Mouse (Mus musculus) hindbrain, embryonic 11.5 days (tissue): ENCODE data around the gene R3hdml. TPM values are rescaled to one million over a fixed set of nuclear protein-coding genes. Genes with fewer than 3 reads are reported as not detected.

Source experiments
- ATAC-seq: fragments of 200-750 bp; cut with Nextera tagmentation; 2 replicates; pipeline ENCODE4 v1.8.0; 2017; ENCODE audit warnings: mild to moderate bottlenecking, moderate TSS enrichment, moderate library complexity; ENCODE audit not compliant: low FRiP score
- DNase-seq: peaks from one replicate; pipeline ENCODE4 v3.0.0-alpha.2; 2015; ENCODE audit warnings: low spot score
- H3K27ac ChIP-seq: fragments of 300-500 bp; sonication (generic); 2 replicates; pipeline ENCODE4 v1.5.1; 2014; ENCODE audit warnings: mild to moderate bottlenecking, low read depth, low read length
- H3K27me3 ChIP-seq: fragments of 300-500 bp; sonication (generic); 2 replicates; pipeline ENCODE4 v1.6.1; 2014; ENCODE audit warnings: mild to moderate bottlenecking, low read length, moderate library complexity, mixed read lengths; ENCODE audit not compliant: control insufficient read depth, insufficient read depth
- H3K36me3 ChIP-seq: fragments of 300-500 bp; sonication (generic); 2 replicates; pipeline ENCODE4 v1.6.1; 2014; ENCODE audit warnings: mild to moderate bottlenecking, low read length, moderate library complexity, mixed read lengths; ENCODE audit not compliant: control insufficient read depth, insufficient read depth
- H3K4me1 ChIP-seq: fragments of 300-500 bp; sonication (generic); replicated peaks from 2 replicates; pipeline ENCODE4 v1.6.1; 2014; ENCODE audit warnings: low read length, mixed read lengths; ENCODE audit not compliant: control insufficient read depth, insufficient read depth
- H3K4me2 ChIP-seq: fragments of 300-500 bp; sonication (generic); replicated peaks from 2 replicates; pipeline ENCODE4 v1.6.1; 2014; ENCODE audit warnings: mild to moderate bottlenecking, low read depth, low read length
- H3K4me3 ChIP-seq: fragments of 300-500 bp; sonication (generic); 2 replicates; pipeline ENCODE4 v1.5.1; 2014; ENCODE audit warnings: low read depth, low read length
- H3K9ac ChIP-seq: fragments of 300-500 bp; sonication (generic); 2 replicates; pipeline ENCODE4 v1.6.1; 2014; ENCODE audit warnings: low read depth, low read length
- H3K9me3 ChIP-seq: fragments of 300-500 bp; sonication (generic); 2 replicates; pipeline ENCODE4 v1.6.1; 2016; ENCODE audit warnings: low read length; ENCODE audit not compliant: control insufficient read depth
- WGBS: fragments of 180-500 bp; shearing (Covaris S2); extraction: QIAGEN DNeasy Blood & Tissue Kit; methylation state at CpG from one replicate; pipeline ENCODE4 v1.1.7; 2014; 5-methylcytosine and 5-hydroxymethylcytosine counted together
- polyA plus RNA-seq: library from polyadenylated mRNA; unstranded; fragments of >200 nt; fragmentation: Nextera tagmentation; extraction: Ambion mirVana; gene quantifications from 2 replicates; pipeline ENCODE4 v1.2.1, GENCODE M21; 2014

Gene R3hdml
- polyA plus RNA-seq, 1 experiment from 2014 or later = 0.15 TPM

DNA sequence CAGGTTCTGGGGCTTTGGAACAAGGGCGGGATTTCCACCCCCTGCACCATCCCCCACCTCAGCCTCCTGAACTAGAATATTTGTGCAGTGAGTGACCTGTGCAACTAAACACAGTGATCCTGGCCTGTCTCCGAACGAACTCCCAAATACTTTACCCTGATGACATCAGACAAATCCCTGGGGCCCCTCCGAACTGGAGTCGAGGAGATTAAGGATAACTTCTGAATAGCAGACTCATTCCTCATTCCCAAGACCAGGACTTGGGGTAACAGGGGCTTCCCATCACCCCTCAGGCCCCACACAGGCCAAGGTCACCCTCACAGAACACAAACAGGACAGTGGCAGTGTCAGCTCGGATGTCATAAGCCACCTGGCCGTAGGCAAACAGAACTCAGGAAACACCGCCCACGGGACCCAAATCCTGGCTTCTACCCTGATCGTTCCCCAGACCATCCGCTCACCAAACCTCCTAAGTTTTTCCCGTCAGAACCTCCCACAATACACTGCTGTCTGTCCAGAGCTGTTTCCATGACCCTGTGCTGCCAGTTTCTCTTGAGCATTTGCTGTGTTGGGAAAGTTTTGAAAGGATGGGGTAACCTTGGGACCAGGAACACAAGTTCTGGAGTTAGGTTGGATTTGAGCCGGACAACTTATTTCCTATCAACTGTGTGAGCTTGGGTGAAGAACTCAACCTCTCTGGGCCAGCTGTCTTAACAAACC is 47.4 kb downstream of the R3hdml start:
- no peaks in the 10 kb centered on the region for H3K27me3 ChIP-seq
- H3K4me3 ChIP-seq = no peak overlapping the region
- no peak overlapping the region for H3K4me2 ChIP-seq
- WGBS = 82% methylated on average over 13 of the region's 13 CpGs
- H3K4me1 ChIP-seq = no peaks in the 10 kb centered on the region
- no peak overlapping the region for H3K27ac ChIP-seq
- no peak for ATAC-seq
- no peaks in the 10 kb centered on the region for H3K36me3 ChIP-seq
- no peak for DNase-seq
- no peak overlapping the region for H3K9ac ChIP-seq
- H3K9me3 ChIP-seq = no peaks in the 10 kb centered on the region

DNA sequence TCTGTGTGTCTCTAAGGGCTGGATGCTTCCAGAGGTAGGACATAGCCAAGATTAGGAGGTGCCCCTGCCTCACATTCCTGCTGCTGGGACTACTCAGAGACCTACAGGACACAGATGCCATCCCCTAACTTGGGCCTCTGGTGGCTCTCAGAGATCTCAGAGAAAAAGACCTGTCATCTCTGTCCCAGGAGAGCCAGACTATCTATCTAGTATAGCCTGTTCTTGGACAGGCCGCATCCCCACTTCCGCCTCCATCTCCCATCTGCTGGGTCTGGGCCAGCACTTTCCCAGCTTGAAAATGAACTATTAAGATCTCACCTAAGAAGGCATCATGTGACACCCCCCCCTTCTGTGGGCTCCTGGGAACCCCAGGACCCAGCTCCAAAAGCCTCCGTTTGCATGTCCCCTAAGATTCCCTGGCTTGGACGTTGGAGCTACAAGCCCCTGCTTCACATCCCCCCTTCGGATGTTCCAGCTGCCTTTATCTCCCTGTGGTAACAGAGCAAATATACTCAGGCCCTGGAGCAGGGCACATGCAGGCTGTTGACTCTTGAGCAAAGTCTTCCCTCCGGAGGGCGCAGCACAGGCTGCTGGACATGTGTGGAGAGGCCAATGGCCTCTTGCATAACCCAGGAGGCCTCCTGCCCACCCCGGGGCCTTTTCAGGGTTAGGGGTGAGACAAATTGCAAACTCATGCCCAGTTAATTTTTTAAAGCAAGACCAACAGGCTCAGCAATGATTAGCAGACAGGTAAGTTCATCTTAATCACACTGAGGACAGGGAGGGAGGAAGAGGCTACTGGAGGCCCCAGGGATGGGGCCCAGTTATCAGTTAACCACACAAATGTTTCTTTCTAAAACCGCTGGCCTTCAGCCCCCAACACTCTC is 48.4 kb downstream of the R3hdml start:
- no peak for ATAC-seq
- Histone ChIP-seq H3K27me3 (no peaks in the 10 kb centered on the region), H3K9ac (no peak overlapping the region), H3K4me1 (no peaks in the 10 kb centered on the region), H3K27ac (no peak overlapping the region), H3K4me2 (no peak overlapping the region), H3K9me3 (no peaks in the 10 kb centered on the region), H3K36me3 (no peaks in the 10 kb centered on the region), H3K4me3 (no peak overlapping the region)
- no peak for DNase-seq
- WGBS = 80% methylated on average over 9 of the region's 9 CpGs

DNA sequence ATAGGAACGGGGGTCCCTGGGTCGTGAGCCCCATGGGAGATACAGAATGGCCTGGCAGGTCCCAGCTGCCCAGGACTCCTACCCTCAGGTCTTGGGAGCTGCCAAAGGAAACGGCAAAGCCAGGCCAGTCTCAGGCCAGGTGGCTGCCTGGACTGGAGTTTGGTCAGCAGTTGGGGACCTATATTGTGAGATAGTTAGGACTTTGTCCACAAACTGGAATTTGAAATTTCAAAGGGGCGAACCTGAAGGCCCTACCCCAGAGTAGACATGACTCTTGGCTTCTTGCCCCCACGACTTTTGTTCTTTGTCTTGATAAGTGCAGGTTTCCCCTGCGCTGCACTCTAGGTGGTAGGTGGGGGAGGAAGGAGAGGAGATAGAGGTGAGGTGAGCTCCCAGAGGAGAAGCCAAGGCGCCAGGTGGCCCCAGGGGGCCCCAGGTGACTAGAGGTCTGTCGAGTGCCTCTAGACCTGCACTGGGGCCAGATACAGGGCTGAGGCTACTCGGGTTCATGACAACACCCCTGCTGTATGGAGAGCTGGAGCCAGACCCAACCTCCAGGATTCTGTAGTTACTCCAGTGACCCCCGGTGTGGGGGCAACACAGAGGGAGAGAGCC is 49.6 kb downstream of the R3hdml start:
- no peak overlapping the region for H3K27ac ChIP-seq
- H3K4me2 ChIP-seq = no peak overlapping the region
- H3K9me3 ChIP-seq = no peaks in the 10 kb centered on the region
- DNase-seq (no peak), ATAC-seq (no peak)
- no peak overlapping the region for H3K9ac ChIP-seq
- H3K4me3 ChIP-seq = no peak overlapping the region
- no peaks in the 10 kb centered on the region for H3K36me3 ChIP-seq
- no peaks in the 10 kb centered on the region for H3K4me1 ChIP-seq
- WGBS = 82% methylated on average over 10 of the region's 10 CpGs
- no peaks in the 10 kb centered on the region for H3K27me3 ChIP-seq

DNA sequence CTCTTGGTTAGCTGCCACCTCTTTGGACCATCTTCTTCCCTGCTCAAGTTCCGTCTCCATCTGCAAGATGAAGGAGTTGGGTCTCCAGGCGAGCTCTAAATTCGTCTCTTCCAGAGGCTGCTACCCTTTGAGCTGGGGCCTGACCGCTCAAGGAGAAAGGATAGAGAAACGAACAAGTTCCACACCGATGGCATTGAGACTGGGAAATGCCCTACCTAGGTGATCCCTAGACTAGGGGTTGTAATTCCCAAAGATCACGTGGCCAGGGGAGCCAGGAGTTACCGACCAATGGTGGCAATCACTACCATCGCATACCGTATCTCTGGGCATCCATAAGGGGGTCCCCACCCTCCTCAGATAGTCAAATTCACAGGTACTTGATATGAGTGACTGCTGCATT is 50.6 kb downstream of the R3hdml start:
- no peak overlapping the region for H3K4me3 ChIP-seq
- H3K36me3 ChIP-seq = no peaks in the 10 kb centered on the region
- no peaks in the 10 kb centered on the region for H3K4me1 ChIP-seq
- no peaks in the 10 kb centered on the region for H3K9me3 ChIP-seq
- DNase-seq (no peak), ATAC-seq (no peak)
- no peak overlapping the region for H3K9ac ChIP-seq
- 92% methylated on average over 10 of the region's 10 CpGs for WGBS
- no peak overlapping the region for H3K4me2 ChIP-seq
- H3K27ac ChIP-seq = no peak overlapping the region
- no peaks in the 10 kb centered on the region for H3K27me3 ChIP-seq

DNA sequence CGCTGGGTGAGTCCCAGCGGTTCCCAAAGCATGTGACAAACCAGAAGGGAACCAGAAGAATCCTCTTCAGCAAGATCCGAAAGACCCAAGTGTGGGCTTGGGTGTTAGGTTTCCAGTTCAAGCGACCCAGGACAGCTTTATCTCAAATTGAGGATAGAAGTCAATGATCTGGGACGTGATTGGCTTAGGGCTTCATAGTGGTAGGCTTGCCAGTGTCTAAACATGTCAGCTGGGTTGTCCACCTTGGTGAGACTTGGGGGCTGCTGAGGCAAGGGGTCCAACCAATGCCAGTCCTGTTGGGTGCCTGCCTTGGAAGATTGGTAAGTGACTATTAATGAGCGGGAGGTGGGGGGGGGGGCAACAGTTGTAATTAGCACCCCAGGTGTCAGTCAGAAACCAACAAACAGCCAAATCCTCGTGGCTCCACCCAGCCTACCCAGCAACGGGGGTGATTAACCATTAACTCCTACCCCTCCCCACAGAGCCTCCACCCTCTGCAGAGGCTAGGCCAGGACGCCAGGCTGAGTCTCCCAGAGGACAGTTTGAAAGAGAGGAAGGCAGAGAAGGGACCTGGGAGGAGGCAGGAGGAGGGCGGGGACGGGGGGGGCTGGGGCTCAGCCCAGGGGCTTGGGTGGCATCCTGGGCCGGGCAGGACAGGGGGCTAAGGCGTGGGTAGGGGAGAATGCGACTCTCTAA is 54.7 kb downstream of the R3hdml start:
- ATAC-seq = no peak
- WGBS = 77% methylated on average over 12 of the region's 14 CpGs
- H3K9ac ChIP-seq = no peak overlapping the region

DNA sequence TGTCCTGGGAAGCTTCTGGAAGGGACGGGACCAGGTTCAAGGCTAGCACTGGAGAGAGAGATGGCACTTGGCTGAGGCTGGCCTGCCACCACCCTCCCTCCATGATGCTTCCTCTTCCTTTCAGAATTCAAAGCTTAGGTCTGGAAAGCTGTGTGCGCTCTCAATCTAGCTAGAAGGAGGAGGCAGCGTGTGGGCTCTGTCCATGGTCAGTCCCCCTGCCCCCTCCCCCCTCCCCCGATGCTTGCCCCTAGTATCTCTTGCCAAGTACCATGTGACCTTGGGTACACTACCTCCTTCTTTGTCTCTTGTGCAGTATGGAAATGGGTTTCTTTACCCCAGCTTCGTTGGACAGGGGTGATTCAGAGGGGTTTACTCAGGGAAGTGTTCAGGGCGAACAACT is 56.7 kb downstream of the R3hdml start:
- 81% methylated on average over 6 of the region's 6 CpGs for WGBS
- no peak overlapping the region for H3K4me2 ChIP-seq

More for the DNA sequence above, 54.7 kb downstream of the R3hdml start:
- H3K36me3 ChIP-seq = no peaks in the 10 kb centered on the region
- no peaks in the 10 kb centered on the region for H3K27me3 ChIP-seq
- DNase-seq = no peak
- H3K4me1 ChIP-seq = no peaks in the 10 kb centered on the region
- no peak overlapping the region for H3K4me3 ChIP-seq
- H3K4me2 ChIP-seq = no peak overlapping the region
- no peak overlapping the region for H3K27ac ChIP-seq
- H3K9me3 ChIP-seq = no peaks in the 10 kb centered on the region

DNA sequence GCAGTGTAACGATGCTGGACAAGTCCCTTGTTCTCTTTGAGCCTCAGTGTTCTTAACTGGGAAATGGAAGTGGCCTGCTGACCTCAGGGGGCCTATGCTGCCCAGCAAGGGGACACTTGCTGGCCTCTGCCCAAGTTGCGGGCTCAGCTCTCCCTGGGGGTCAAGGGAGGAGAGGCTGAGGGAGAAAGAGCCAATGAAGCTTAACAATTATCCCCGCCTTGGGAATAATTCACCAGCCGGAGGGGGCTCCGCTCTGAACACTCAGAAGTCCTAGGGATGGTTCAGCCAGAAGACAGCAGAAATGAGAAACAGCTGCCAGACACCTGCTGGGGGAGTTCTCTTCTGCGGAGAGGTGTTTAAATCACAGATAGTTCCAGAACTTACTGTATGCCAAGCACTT is 57.7 kb downstream of the R3hdml start:
- WGBS = 44% methylated on average over 6 of the region's 6 CpGs
- Histone ChIP-seq H3K4me2 (no peak overlapping the region), H3K36me3 (no peaks in the 10 kb centered on the region), H3K4me1 (no peaks in the 10 kb centered on the region), H3K9ac (no peak overlapping the region), H3K4me3 (no peak overlapping the region), H3K27me3 (no peaks in the 10 kb centered on the region), H3K9me3 (no peaks in the 10 kb centered on the region), H3K27ac (no peak overlapping the region)
- DNase-seq (no peak), ATAC-seq (no peak)

More for the DNA sequence above, 56.7 kb downstream of the R3hdml start:
- Histone ChIP-seq H3K36me3 (no peaks in the 10 kb centered on the region), H3K27me3 (no peaks in the 10 kb centered on the region), H3K4me1 (no peaks in the 10 kb centered on the region), H3K4me3 (no peak overlapping the region), H3K9me3 (no peaks in the 10 kb centered on the region), H3K9ac (no peak overlapping the region), H3K27ac (no peak overlapping the region)
- DNase-seq (no peak), ATAC-seq (no peak)
